Mouse (Mus musculus): ENCODE measurements around the gene Specc1l.
"Not testable (repeated sequence)": the region's sequence is repeated elsewhere in the genome, so short reads cannot be mapped to it uniquely, and the experiment has no call there.

Gene Specc1l

GRCm38 (mm10) chr10:75325821-75326220 is 113.9 kb downstream of the Specc1l start:
- DNase-seq (ENCODE audit: low read depth, low spot score): no peak
- no peaks in the 10 kb centered on the region for H3K27me3 ChIP-seq (ENCODE audit: control insufficient read depth, insufficient read depth, low read length, poor library complexity, severe bottlenecking)
- H3K36me3 ChIP-seq (ENCODE audit: control insufficient read depth, insufficient read depth, low read length, poor library complexity, severe bottlenecking): no peaks in the 10 kb centered on the region

GRCm38 (mm10) chr10:75326553-75326952 is 114.7 kb downstream of the Specc1l start:
- peak; percentile 92 for DNase-seq (ENCODE audit: low read depth, low spot score)
- Histone ChIP-seq H3K36me3 (ENCODE audit: control insufficient read depth, insufficient read depth, low read length, poor library complexity, severe bottlenecking) (no peaks in the 10 kb centered on the region), H3K27me3 (ENCODE audit: control insufficient read depth, insufficient read depth, low read length, poor library complexity, severe bottlenecking) (no peaks in the 10 kb centered on the region)

- Histone ChIP-seq H3K36me3 (ENCODE audit: control insufficient read depth, insufficient read depth, low read length, poor library complexity, severe bottlenecking) (no peaks in the 10 kb centered on the region), H3K27me3 (ENCODE audit: control insufficient read depth, insufficient read depth, low read length, poor library complexity, severe bottlenecking) (no peaks in the 10 kb centered on the region)
- no peak for DNase-seq (ENCODE audit: low read depth, low spot score)
Observed at GRCm38 (mm10) chr10:75327081-75327480, 115.2 kb downstream of the Specc1l start.

- DNase-seq (ENCODE audit: low read depth, low spot score): no peak
- no peaks in the 10 kb centered on the region for H3K27me3 ChIP-seq (ENCODE audit: control insufficient read depth, insufficient read depth, low read length, poor library complexity, severe bottlenecking)
- no peaks in the 10 kb centered on the region for H3K36me3 ChIP-seq (ENCODE audit: control insufficient read depth, insufficient read depth, low read length, poor library complexity, severe bottlenecking)
Observed at GRCm38 (mm10) chr10:75328201-75328704, 116.4 kb downstream of the Specc1l start.

GRCm38 (mm10) chr10:75332268-75332667 is 120.4 kb downstream of the Specc1l start:
- 0 out of 2 replicates have a peak, but pooled peaks cover 2% of the 10 kb centered on the region for H3K36me3 ChIP-seq (ENCODE audit: control insufficient read depth, insufficient read depth, low read length, poor library complexity, severe bottlenecking)
- no peak for DNase-seq (ENCODE audit: low read depth, low spot score)
- H3K27me3 ChIP-seq (ENCODE audit: control insufficient read depth, insufficient read depth, low read length, poor library complexity, severe bottlenecking): no peaks in the 10 kb centered on the region

- no peak for DNase-seq (ENCODE audit: low read depth, low spot score)
- Histone ChIP-seq H3K27me3 (ENCODE audit: control insufficient read depth, insufficient read depth, low read length, poor library complexity, severe bottlenecking) (no peaks in the 10 kb centered on the region), H3K36me3 (ENCODE audit: control insufficient read depth, insufficient read depth, low read length, poor library complexity, severe bottlenecking) (0 out of 2 replicates have a peak, but pooled peaks cover 2% of the 10 kb centered on the region)
Observed at GRCm38 (mm10) chr10:75333176-75333776, 121.4 kb downstream of the Specc1l start.

- 0 out of 2 replicates have a peak, but pooled peaks cover 2% of the 10 kb centered on the region for H3K36me3 ChIP-seq (ENCODE audit: control insufficient read depth, insufficient read depth, low read length, poor library complexity, severe bottlenecking)
- no peaks in the 10 kb centered on the region for H3K27me3 ChIP-seq (ENCODE audit: control insufficient read depth, insufficient read depth, low read length, poor library complexity, severe bottlenecking)
- DNase-seq (ENCODE audit: low read depth, low spot score): no peak
Observed at GRCm38 (mm10) chr10:75334175-75334574, 122.3 kb downstream of the Specc1l start.

GRCm38 (mm10) chr10:75335075-75335474 is 123.2 kb downstream of the Specc1l start:
- 0 out of 2 replicates have a peak, but pooled peaks cover 2% of the 10 kb centered on the region for H3K36me3 ChIP-seq (ENCODE audit: control insufficient read depth, insufficient read depth, low read length, poor library complexity, severe bottlenecking)
- DNase-seq (ENCODE audit: low read depth, low spot score): no peak
- H3K27me3 ChIP-seq (ENCODE audit: control insufficient read depth, insufficient read depth, low read length, poor library complexity, severe bottlenecking): no peaks in the 10 kb centered on the region

- no peak for DNase-seq (ENCODE audit: low read depth, low spot score)
- Histone ChIP-seq H3K27me3 (ENCODE audit: control insufficient read depth, insufficient read depth, low read length, poor library complexity, severe bottlenecking) (no peaks in the 10 kb centered on the region), H3K36me3 (ENCODE audit: control insufficient read depth, insufficient read depth, low read length, poor library complexity, severe bottlenecking) (0 out of 2 replicates have a peak, but pooled peaks cover 2% of the 10 kb centered on the region)
Observed at GRCm38 (mm10) chr10:75337231-75337630, 125.4 kb downstream of the Specc1l start.

GRCm38 (mm10) chr10:75338852-75339251 is 127.0 kb downstream of the Specc1l start:
- peak; percentile 29 for DNase-seq (ENCODE audit: low read depth, low spot score)
- H3K27me3 ChIP-seq (ENCODE audit: control insufficient read depth, insufficient read depth, low read length, poor library complexity, severe bottlenecking): no peaks in the 10 kb centered on the region

GRCm38 (mm10) chr10:75339377-75339776 is 127.5 kb downstream of the Specc1l start:
- Histone ChIP-seq H3K27me3 (ENCODE audit: control insufficient read depth, insufficient read depth, low read length, poor library complexity, severe bottlenecking) (no peaks in the 10 kb centered on the region), H3K36me3 (ENCODE audit: control insufficient read depth, insufficient read depth, low read length, poor library complexity, severe bottlenecking) (no peaks in the 10 kb centered on the region)
- DNase-seq (ENCODE audit: low read depth, low spot score): no peak

More at GRCm38 (mm10) chr10:75338852-75339251, 127.0 kb downstream of the Specc1l start:
- H3K36me3 ChIP-seq (ENCODE audit: control insufficient read depth, insufficient read depth, low read length, poor library complexity, severe bottlenecking): no peaks in the 10 kb centered on the region

- Histone ChIP-seq H3K36me3 (ENCODE audit: control insufficient read depth, insufficient read depth, low read length, poor library complexity, severe bottlenecking) (no peaks in the 10 kb centered on the region), H3K27me3 (ENCODE audit: control insufficient read depth, insufficient read depth, low read length, poor library complexity, severe bottlenecking) (no peaks in the 10 kb centered on the region)
- DNase-seq (ENCODE audit: low read depth, low spot score): no peak
Observed at GRCm38 (mm10) chr10:75341936-75342335, 130.1 kb downstream of the Specc1l start.

GRCm38 (mm10) chr10:75344563-75344962 is 132.7 kb downstream of the Specc1l start:
- not testable (repeated sequence) for DNase-seq (ENCODE audit: low read depth, low spot score); H3K27me3 ChIP-seq (ENCODE audit: control insufficient read depth, insufficient read depth, low read length, poor library complexity, severe bottlenecking); H3K36me3 ChIP-seq (ENCODE audit: control insufficient read depth, insufficient read depth, low read length, poor library complexity, severe bottlenecking)

GRCm38 (mm10) chr10:75345265-75345664 is 133.4 kb downstream of the Specc1l start:
- Histone ChIP-seq H3K36me3 (ENCODE audit: control insufficient read depth, insufficient read depth, low read length, poor library complexity, severe bottlenecking) (no peaks in the 10 kb centered on the region), H3K27me3 (ENCODE audit: control insufficient read depth, insufficient read depth, low read length, poor library complexity, severe bottlenecking) (no peaks in the 10 kb centered on the region)

GRCm38 (mm10) chr10:75350564-75350963 is 138.7 kb downstream of the Specc1l start:
- H3K27me3 ChIP-seq (ENCODE audit: control insufficient read depth, insufficient read depth, low read length, poor library complexity, severe bottlenecking): no peaks in the 10 kb centered on the region
- no peaks in the 10 kb centered on the region for H3K36me3 ChIP-seq (ENCODE audit: control insufficient read depth, insufficient read depth, low read length, poor library complexity, severe bottlenecking)
- DNase-seq (ENCODE audit: low read depth, low spot score): no peak

More at GRCm38 (mm10) chr10:75345265-75345664, 133.4 kb downstream of the Specc1l start:
- no peak for DNase-seq (ENCODE audit: low read depth, low spot score)
